Mouse (Mus musculus): ENCODE measurements around the gene Snx22. TPM values are rescaled to one million over a fixed set of nuclear protein-coding genes. Genes with fewer than 3 reads are reported as not detected.

Gene Snx22
- polyA plus RNA-seq, 1 experiment from 2014 or later = 2.4 TPM

DNA sequence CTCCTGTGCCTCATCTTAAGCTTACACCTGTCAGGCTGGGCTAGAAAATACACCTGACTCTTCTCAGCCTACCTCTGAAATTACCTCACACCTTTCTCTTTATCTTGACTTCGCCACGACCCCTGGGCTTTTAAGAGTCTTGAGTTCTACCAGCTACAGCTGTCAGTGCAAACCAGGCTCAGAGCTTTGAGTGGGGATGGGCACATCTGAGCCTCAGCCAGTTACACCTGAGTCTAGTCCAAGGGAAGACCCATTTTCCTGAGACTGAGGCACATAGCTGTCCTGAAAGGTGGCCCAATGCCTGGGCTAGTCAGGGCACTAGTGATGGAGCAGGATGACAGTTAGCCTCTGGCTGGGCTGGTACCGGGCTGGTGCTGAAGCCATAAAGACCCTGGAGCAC, 2.7 kb downstream of the Snx22 start:
- no peak for DNase-seq (ENCODE audit: low spot score)
- H3K4me1 ChIP-seq = peaks cover 21% of the 10 kb centered on the region
- H3K27me3 ChIP-seq (ENCODE audit: low read depth, poor library complexity, severe bottlenecking) = peaks cover 49% of the 10 kb centered on the region
- H3K4me3 ChIP-seq = no peak overlapping the region
- H3K9me3 ChIP-seq (replicated peaks) = no peaks in the 10 kb centered on the region
- 85% methylated on average over 3 of the region's 3 CpGs for WGBS
- peaks cover 58% of the 10 kb centered on the region for H3K36me3 ChIP-seq
- no peak overlapping the region for H3K27ac ChIP-seq

GRCm38 (mm10) chr9:66064316-66064715, 5.2 kb downstream of the Snx22 start:
- no peak overlapping the region for H3K27ac ChIP-seq
- H3K36me3 ChIP-seq = peaks cover 62% of the 10 kb centered on the region
- peaks cover 27% of the 10 kb centered on the region for H3K4me1 ChIP-seq
- no peaks in the 10 kb centered on the region for H3K9me3 ChIP-seq (replicated peaks)
- DNase-seq (ENCODE audit: low spot score) = peak; percentile 24
- H3K4me3 ChIP-seq = no peak overlapping the region
- peaks cover 33% of the 10 kb centered on the region for H3K27me3 ChIP-seq (ENCODE audit: low read depth, poor library complexity, severe bottlenecking)
- WGBS = 98% methylated on average over 11 of the region's 11 CpGs

DNA sequence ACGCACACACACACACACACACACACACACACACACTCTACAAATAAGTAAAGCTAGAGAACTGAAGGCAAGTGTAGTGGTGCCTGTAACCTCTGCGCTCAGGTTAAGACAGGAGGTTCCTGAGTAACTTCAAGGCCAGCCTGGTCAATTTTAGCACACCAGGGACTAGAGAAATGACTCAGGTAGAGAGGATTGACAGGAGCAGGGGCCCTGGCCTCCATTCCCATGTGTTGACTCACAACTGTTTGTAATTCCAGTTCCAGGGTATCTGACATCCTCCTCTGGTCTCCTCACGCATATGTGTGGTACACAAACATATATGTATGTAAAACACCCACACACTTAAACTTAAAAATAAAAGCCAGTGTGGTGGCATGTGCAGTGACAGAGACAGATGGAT, 6.1 kb downstream of the Snx22 start:
- peaks cover 62% of the 10 kb centered on the region for H3K36me3 ChIP-seq
- DNase-seq (ENCODE audit: low spot score) = no peak
- H3K27me3 ChIP-seq (ENCODE audit: low read depth, poor library complexity, severe bottlenecking) = peaks cover 25% of the 10 kb centered on the region

GRCm38 (mm10) chr9:66061656-66062055, 7.9 kb downstream of the Snx22 start:
- no peaks in the 10 kb centered on the region for H3K9me3 ChIP-seq (replicated peaks)
- WGBS = 92% methylated on average over 3 of the region's 3 CpGs
- peak overlapping the region; percentile 89 for H3K4me3 ChIP-seq
- H3K27me3 ChIP-seq (ENCODE audit: low read depth, poor library complexity, severe bottlenecking) = peaks cover 7% of the 10 kb centered on the region; the same call in 1 of the 2 replicates
- peaks cover 22% of the 10 kb centered on the region for H3K4me1 ChIP-seq
- H3K27ac ChIP-seq = 0 out of 2 replicates have a peak overlapping the region, but pooled peaks have one; percentile 95
- H3K36me3 ChIP-seq = peaks cover 50% of the 10 kb centered on the region
- no peak for DNase-seq (ENCODE audit: low spot score)

More for the DNA sequence above, 6.1 kb downstream of the Snx22 start:
- H3K4me3 ChIP-seq = no peak overlapping the region
- H3K9me3 ChIP-seq (replicated peaks) = no peaks in the 10 kb centered on the region
- H3K4me1 ChIP-seq = peaks cover 26% of the 10 kb centered on the region
- WGBS = 90% methylated on average over 3 of the region's 3 CpGs
- H3K27ac ChIP-seq = no peak overlapping the region

- peaks cover 43% of the 10 kb centered on the region for H3K36me3 ChIP-seq
- H3K9me3 ChIP-seq (replicated peaks) = no peaks in the 10 kb centered on the region
- peaks cover 22% of the 10 kb centered on the region for H3K4me1 ChIP-seq
- 37% methylated on average over 4 of the region's 4 CpGs for WGBS
- no peak for DNase-seq (ENCODE audit: low spot score)
- peak overlapping the region; percentile 95 for H3K27ac ChIP-seq
- H3K4me3 ChIP-seq = peak overlapping the region; percentile 89
- H3K27me3 ChIP-seq (ENCODE audit: low read depth, poor library complexity, severe bottlenecking) = peaks cover under 1% of the 10 kb centered on the region; the same call in 1 of the 2 replicates
Observed at GRCm38 (mm10) chr9:66060986-66061385, 8.5 kb downstream of the Snx22 start.

DNA sequence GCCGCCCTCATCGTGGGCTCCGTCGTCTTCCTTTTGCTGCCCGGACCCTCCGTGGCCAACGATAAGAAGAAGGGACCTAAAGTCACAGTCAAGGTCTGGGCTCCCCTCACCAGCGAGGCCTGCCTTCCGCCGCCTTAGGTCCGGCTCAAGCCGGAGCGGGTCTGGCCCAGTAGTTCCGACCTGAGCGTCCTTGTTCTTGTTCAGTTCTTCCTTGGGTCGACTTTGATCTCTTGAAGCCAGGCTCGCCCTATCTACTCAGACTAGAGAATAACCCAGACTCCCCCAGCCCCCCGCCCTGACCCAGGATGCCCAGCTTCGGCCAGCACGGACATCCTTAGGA, 9.2 kb downstream of the Snx22 start:
- WGBS = under 1% methylated on average over 20 of the region's 20 CpGs
- H3K9me3 ChIP-seq (replicated peaks) = no peaks in the 10 kb centered on the region
- H3K4me1 ChIP-seq = peaks cover 22% of the 10 kb centered on the region
- peaks cover 36% of the 10 kb centered on the region for H3K36me3 ChIP-seq
- no peaks in the 10 kb centered on the region for H3K27me3 ChIP-seq (ENCODE audit: low read depth, poor library complexity, severe bottlenecking)
- H3K4me3 ChIP-seq = peak overlapping the region; percentile 89
- peak overlapping the region; percentile 95 for H3K27ac ChIP-seq
- DNase-seq (ENCODE audit: low spot score) = no peak

DNA sequence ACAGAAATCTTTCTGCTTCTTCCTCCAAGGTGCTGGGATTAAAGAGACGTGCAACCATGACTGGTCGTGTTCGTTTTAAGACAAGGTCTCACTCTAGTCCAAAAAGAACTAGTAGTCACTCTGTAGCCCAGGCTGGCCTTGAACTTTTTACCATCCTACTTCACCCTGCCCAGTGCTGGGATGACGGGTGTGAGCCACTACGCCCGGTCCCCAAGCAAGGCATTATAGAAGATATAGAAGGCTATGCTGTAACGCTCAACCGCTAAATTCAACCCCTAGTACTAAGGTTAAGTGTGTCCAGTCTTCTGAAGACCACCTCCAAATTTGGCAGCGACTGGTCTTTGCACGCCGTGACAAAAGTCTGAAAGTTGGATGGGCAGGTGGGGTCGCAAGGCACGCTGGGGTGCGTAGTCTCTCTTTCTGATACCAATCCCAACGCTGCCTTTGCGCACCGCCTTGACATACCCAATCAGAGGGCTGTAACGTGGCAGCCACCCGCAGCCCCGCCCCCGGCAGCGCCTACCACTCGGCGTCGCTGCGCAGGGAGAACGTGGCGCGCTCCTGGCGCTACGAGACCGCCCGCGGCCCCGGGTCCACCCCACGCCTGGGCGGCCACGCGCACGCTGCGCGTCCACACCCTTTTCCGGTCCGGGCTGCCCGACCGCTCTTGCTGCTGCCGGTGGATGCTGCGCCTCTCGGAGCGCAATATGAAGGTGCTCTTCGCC, 9.8 kb downstream of the Snx22 start, which contains the start of gene Ppib:
Gene Ppib, plus strand, starts transcription at position 640 of the 725 bp plus-strand sequence.
- Histone ChIP-seq H3K4me3 (peak within 1 kb of the TSS; percentile 89), H3K4me1 (peaks cover 22% of the 10 kb centered on the region), H3K27me3 (ENCODE audit: low read depth, poor library complexity, severe bottlenecking) (no peaks in the 10 kb centered on the region), H3K36me3 (peaks cover 32% of the 10 kb centered on the region), H3K9me3 (replicated peaks) (no peaks in the 10 kb centered on the region), H3K27ac (peak within 1 kb of the TSS; percentile 95)
- WGBS = 2% methylated on average over 51 of the region's 51 CpGs
- DNase-seq (ENCODE audit: low spot score) = peak; percentile 99

GRCm38 (mm10) chr9:66053620-66054019, 15.9 kb downstream of the Snx22 start:
- no peaks in the 10 kb centered on the region for H3K27me3 ChIP-seq (ENCODE audit: low read depth, poor library complexity, severe bottlenecking)
- no peak for DNase-seq (ENCODE audit: low spot score)
- H3K9me3 ChIP-seq (replicated peaks) = no peaks in the 10 kb centered on the region
- no peaks in the 10 kb centered on the region for H3K36me3 ChIP-seq
- no peak overlapping the region for H3K4me3 ChIP-seq
- H3K27ac ChIP-seq = no peak overlapping the region
- 28% methylated on average over 1 of the region's 1 CpGs for WGBS
- H3K4me1 ChIP-seq = peaks cover 2% of the 10 kb centered on the region; the same call in 1 of the 2 replicates

GRCm38 (mm10) chr9:66052731-66053130, 16.8 kb downstream of the Snx22 start:
- no peak for DNase-seq (ENCODE audit: low spot score)
- no peak overlapping the region for H3K27ac ChIP-seq
- H3K27me3 ChIP-seq (ENCODE audit: low read depth, poor library complexity, severe bottlenecking) = no peaks in the 10 kb centered on the region
- no peaks in the 10 kb centered on the region for H3K4me1 ChIP-seq
- no peaks in the 10 kb centered on the region for H3K36me3 ChIP-seq
- no peak overlapping the region for H3K4me3 ChIP-seq
- 90% methylated on average over 1 of the region's 1 CpGs for WGBS
- no peaks in the 10 kb centered on the region for H3K9me3 ChIP-seq (replicated peaks)

- Histone ChIP-seq H3K4me3 (no peak overlapping the region), H3K27ac (no peak overlapping the region), H3K4me1 (no peaks in the 10 kb centered on the region), H3K36me3 (no peaks in the 10 kb centered on the region), H3K27me3 (ENCODE audit: low read depth, poor library complexity, severe bottlenecking) (no peaks in the 10 kb centered on the region), H3K9me3 (replicated peaks) (no peaks in the 10 kb centered on the region)
- DNase-seq (ENCODE audit: low spot score) = no peak
- WGBS = 87% methylated on average over 4 of the region's 4 CpGs
Observed at GRCm38 (mm10) chr9:66051493-66051892, 18.0 kb downstream of the Snx22 start.

GRCm38 (mm10) chr9:66049931-66050601, 19.5 kb downstream of the Snx22 start:
- Histone ChIP-seq H3K4me3 (no peak overlapping the region), H3K9me3 (replicated peaks) (no peaks in the 10 kb centered on the region), H3K4me1 (no peaks in the 10 kb centered on the region), H3K36me3 (no peaks in the 10 kb centered on the region), H3K27ac (no peak overlapping the region), H3K27me3 (ENCODE audit: low read depth, poor library complexity, severe bottlenecking) (no peaks in the 10 kb centered on the region)
- 84% methylated on average over 6 of the region's 6 CpGs for WGBS
- DNase-seq (ENCODE audit: low spot score) = no peak

DNA sequence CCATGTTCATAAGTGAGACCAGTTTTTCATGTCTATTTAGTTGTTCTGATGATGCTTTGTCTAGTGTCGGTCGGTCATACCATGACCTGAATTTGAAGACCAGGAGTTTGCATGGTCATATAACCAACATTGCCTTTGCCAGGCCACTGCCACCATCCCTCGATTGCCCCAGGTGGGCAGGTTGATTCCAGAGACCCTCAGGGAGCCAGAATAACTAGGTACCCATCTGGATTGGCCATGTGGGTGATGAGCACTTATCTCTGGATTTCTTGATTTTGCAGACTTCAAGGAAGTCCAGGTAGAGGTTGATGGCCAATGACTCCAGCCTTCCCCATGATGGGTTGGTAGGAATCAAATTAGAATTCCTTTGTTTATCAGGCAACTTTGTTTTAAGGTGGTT, 26.3 kb downstream of the Snx22 start:
- no peaks in the 10 kb centered on the region for H3K27me3 ChIP-seq (ENCODE audit: low read depth, poor library complexity, severe bottlenecking)
- WGBS = 94% methylated on average over 3 of the region's 3 CpGs
- no peaks in the 10 kb centered on the region for H3K4me1 ChIP-seq
- DNase-seq (ENCODE audit: low spot score) = no peak
- no peak overlapping the region for H3K27ac ChIP-seq
- H3K9me3 ChIP-seq (replicated peaks) = no peaks in the 10 kb centered on the region
- peaks cover 32% of the 10 kb centered on the region for H3K36me3 ChIP-seq
- H3K4me3 ChIP-seq = no peak overlapping the region

- H3K4me1 ChIP-seq = no peaks in the 10 kb centered on the region
- whole genome bisulfite sequencing = 87% methylated on average over 4 of the region's 4 CpGs
- no peak for DNase-seq (ENCODE audit: low spot score)
- no peak overlapping the region for H3K4me3 ChIP-seq
- H3K9me3 ChIP-seq (replicated peaks) = no peaks in the 10 kb centered on the region
- peaks cover 37% of the 10 kb centered on the region for H3K36me3 ChIP-seq
- H3K27me3 ChIP-seq (ENCODE audit: low read depth, poor library complexity, severe bottlenecking) = no peaks in the 10 kb centered on the region
- H3K27ac ChIP-seq = no peak overlapping the region
Observed at GRCm38 (mm10) chr9:66042331-66042730, 27.2 kb downstream of the Snx22 start.
